Mouse (Mus musculus) megakaryocyte, embryonic 14.5 days (primary cell): ENCODE results near the gene Mab21l1.

Experiments
- FLI1 ChIP-seq: IDR thresholded peaks from 2 replicates; pipeline ENCODE4 v1.6.1; 2012; ENCODE audit warnings: low read length, inconsistent platforms, mixed read lengths
- GATA1 ChIP-seq: IDR thresholded peaks from 3 replicates; pipeline ENCODE4 v1.6.1; 2012; ENCODE audit warnings: mixed read lengths, low read length, inconsistent platforms, borderline replicate concordance

GRCm38 (mm10) chr3:55788214-55788586 is 5.9 kb downstream of the Mab21l1 start:
- TF ChIP-seq GATA1 (no peak), FLI1 (no peak)
